Mouse (Mus musculus) hindbrain, embryonic 12.5 days (tissue): Measurements from ENCODE around the gene Runx3. TPM values are rescaled to one million over a fixed set of nuclear protein-coding genes. Genes with fewer than 3 reads are reported as not detected.

ENCODE experiments used
- ATAC-seq: fragments of 200-750 bp; cut with Nextera tagmentation; 2 replicates; pipeline ENCODE4 v1.8.0; 2017; ENCODE audit warnings: moderate TSS enrichment; ENCODE audit not compliant: low FRiP score
- H3K27ac ChIP-seq: fragments of 300-500 bp; sonication (generic); 2 replicates; pipeline ENCODE4 v1.5.1; 2016; ENCODE audit warnings: mild to moderate bottlenecking
- H3K27me3 ChIP-seq: fragments of 300-500 bp; sonication (generic); 2 replicates; pipeline ENCODE4 v1.6.1; 2016; ENCODE audit warnings: mild to moderate bottlenecking
- H3K36me3 ChIP-seq: fragments of 300-500 bp; sonication (generic); 2 replicates; pipeline ENCODE4 v1.6.1; 2016; ENCODE audit warnings: mild to moderate bottlenecking
- H3K4me1 ChIP-seq: fragments of 300-500 bp; sonication (generic); 2 replicates; pipeline ENCODE4 v1.6.1; 2016
- H3K4me2 ChIP-seq: fragments of 300-500 bp; sonication (generic); replicated peaks from 2 replicates; pipeline ENCODE4 v1.6.1; 2016; ENCODE audit warnings: mild to moderate bottlenecking
- H3K4me3 ChIP-seq: fragments of 300-500 bp; sonication (generic); 2 replicates; pipeline ENCODE4 v1.5.1; 2016; ENCODE audit warnings: mild to moderate bottlenecking
- H3K9ac ChIP-seq: fragments of 300-500 bp; sonication (generic); 2 replicates; pipeline ENCODE4 v1.6.1; 2016; ENCODE audit warnings: mild to moderate bottlenecking, moderate library complexity
- H3K9me3 ChIP-seq: fragments of 300-500 bp; sonication (generic); replicated peaks from 2 replicates; pipeline ENCODE4 v1.6.1; 2016; ENCODE audit warnings: mild to moderate bottlenecking
- WGBS: fragments of 180-500 bp; shearing (Covaris S2); methylation state at CpG from one replicate; pipeline ENCODE4 v1.1.7; 2016; 5-methylcytosine and 5-hydroxymethylcytosine counted together
- polyA plus RNA-seq: library from polyadenylated mRNA; unstranded; fragments of >200 nt; fragmentation: Nextera tagmentation; extraction: Ambion mirVana; gene quantifications from 2 replicates; pipeline ENCODE4 v1.2.1, GENCODE M21; 2016

Runx3 gene
- polyA plus RNA-seq, 1 experiment from 2014 or later: 0.19 TPM

GRCm38 (mm10) chr4:135092871-135093270 lies 27.6 kb upstream of the Runx3 start:
- Histone ChIP-seq H3K36me3 (no peaks in the 10 kb centered on the region), H3K27ac (no peak overlapping the region), H3K27me3 (no peaks in the 10 kb centered on the region), H3K9me3 (no peaks in the 10 kb centered on the region), H3K9ac (no peak overlapping the region), H3K4me1 (no peaks in the 10 kb centered on the region), H3K4me2 (no peak overlapping the region), H3K4me3 (no peak overlapping the region)
- 75% methylated on average over 3 of the region's 3 CpGs for whole genome bisulfite sequencing
- no peak for ATAC-seq

- no peak overlapping the region for H3K4me2 ChIP-seq
- no peaks in the 10 kb centered on the region for H3K36me3 ChIP-seq
- no peaks in the 10 kb centered on the region for H3K9me3 ChIP-seq
- H3K27ac ChIP-seq: no peak overlapping the region
- H3K4me1 ChIP-seq: no peaks in the 10 kb centered on the region
- no peak overlapping the region for H3K4me3 ChIP-seq
- ATAC-seq: no peak
- no peaks in the 10 kb centered on the region for H3K27me3 ChIP-seq
- H3K9ac ChIP-seq: no peak overlapping the region
- 79% methylated on average over 8 of the region's 8 CpGs for WGBS
Observed at GRCm38 (mm10) chr4:135095693-135096092, 24.8 kb upstream of the Runx3 start.

- Histone ChIP-seq H3K4me3 (no peak overlapping the region), H3K36me3 (no peaks in the 10 kb centered on the region), H3K27ac (no peak overlapping the region), H3K4me2 (no peak overlapping the region), H3K9me3 (no peaks in the 10 kb centered on the region), H3K4me1 (no peaks in the 10 kb centered on the region), H3K27me3 (no peaks in the 10 kb centered on the region), H3K9ac (no peak overlapping the region)
- 87% methylated on average over 17 of the region's 17 CpGs for WGBS
- no peak for ATAC-seq
Observed at GRCm38 (mm10) chr4:135097910-135098891, 22.3 kb upstream of the Runx3 start.

- H3K4me1 ChIP-seq: no peaks in the 10 kb centered on the region
- no peak overlapping the region for H3K4me3 ChIP-seq
- no peaks in the 10 kb centered on the region for H3K9me3 ChIP-seq
- H3K36me3 ChIP-seq: no peaks in the 10 kb centered on the region
- no peak overlapping the region for H3K27ac ChIP-seq
- 85% methylated on average over 13 of the region's 13 CpGs for WGBS
- no peak overlapping the region for H3K9ac ChIP-seq
- H3K27me3 ChIP-seq: no peaks in the 10 kb centered on the region
- no peak overlapping the region for H3K4me2 ChIP-seq
- no peak for ATAC-seq
Observed at GRCm38 (mm10) chr4:135102019-135102740, 18.3 kb upstream of the Runx3 start.

GRCm38 (mm10) chr4:135102761-135103160 lies 17.7 kb upstream of the Runx3 start:
- ATAC-seq: no peak
- Histone ChIP-seq H3K4me3 (no peak overlapping the region), H3K36me3 (no peaks in the 10 kb centered on the region), H3K9ac (no peak overlapping the region), H3K4me1 (no peaks in the 10 kb centered on the region), H3K27ac (no peak overlapping the region), H3K27me3 (no peaks in the 10 kb centered on the region), H3K4me2 (no peak overlapping the region), H3K9me3 (no peaks in the 10 kb centered on the region)
- 49% methylated on average over 4 of the region's 4 CpGs for WGBS

- no peaks in the 10 kb centered on the region for H3K36me3 ChIP-seq
- no peak overlapping the region for H3K4me3 ChIP-seq
- H3K4me2 ChIP-seq: no peak overlapping the region
- no peak for ATAC-seq
- H3K9ac ChIP-seq: no peak overlapping the region
- no peaks in the 10 kb centered on the region for H3K4me1 ChIP-seq
- no peaks in the 10 kb centered on the region for H3K27me3 ChIP-seq
- WGBS: 62% methylated on average over 5 of the region's 5 CpGs
- H3K27ac ChIP-seq: no peak overlapping the region
- H3K9me3 ChIP-seq: no peaks in the 10 kb centered on the region
Observed at GRCm38 (mm10) chr4:135103800-135104199, 16.7 kb upstream of the Runx3 start.

- 50% methylated on average over 4 of the region's 4 CpGs for WGBS
- no peaks in the 10 kb centered on the region for H3K4me1 ChIP-seq
- H3K4me2 ChIP-seq: no peak overlapping the region
- H3K4me3 ChIP-seq: no peak overlapping the region
- 0 out of 2 replicates have a peak, but pooled peaks cover under 1% of the 10 kb centered on the region for H3K9me3 ChIP-seq
- no peaks in the 10 kb centered on the region for H3K36me3 ChIP-seq
- H3K27me3 ChIP-seq: no peaks in the 10 kb centered on the region; the same call in 1 of the 2 replicates
- H3K27ac ChIP-seq: no peak overlapping the region
- H3K9ac ChIP-seq: no peak overlapping the region
- ATAC-seq: no peak
Observed at GRCm38 (mm10) chr4:135106968-135107367, 13.5 kb upstream of the Runx3 start.

GRCm38 (mm10) chr4:135108666-135109065 lies 11.8 kb upstream of the Runx3 start:
- 66% methylated on average over 3 of the region's 3 CpGs for WGBS
- no peak for ATAC-seq
- Histone ChIP-seq H3K4me2 (no peak overlapping the region), H3K27me3 (no peaks in the 10 kb centered on the region; the same call in 1 of the 2 replicates), H3K4me1 (no peaks in the 10 kb centered on the region), H3K4me3 (no peak overlapping the region), H3K27ac (no peak overlapping the region), H3K9ac (no peak overlapping the region), H3K36me3 (no peaks in the 10 kb centered on the region), H3K9me3 (0 out of 2 replicates have a peak, but pooled peaks cover 7% of the 10 kb centered on the region)

- no peaks in the 10 kb centered on the region for H3K36me3 ChIP-seq
- H3K27ac ChIP-seq: no peak overlapping the region
- 88% methylated on average over 8 of the region's 8 CpGs for WGBS
- ATAC-seq: no peak
- H3K4me3 ChIP-seq: no peak overlapping the region
- H3K9me3 ChIP-seq: 0 out of 2 replicates have a peak, but pooled peaks cover 7% of the 10 kb centered on the region
- H3K4me2 ChIP-seq: no peak overlapping the region
- no peaks in the 10 kb centered on the region; the same call in 1 of the 2 replicates for H3K27me3 ChIP-seq
- no peaks in the 10 kb centered on the region for H3K4me1 ChIP-seq
- no peak overlapping the region for H3K9ac ChIP-seq
Observed at GRCm38 (mm10) chr4:135113656-135114055, 6.8 kb upstream of the Runx3 start.

GRCm38 (mm10) chr4:135114301-135114700 lies 6.2 kb upstream of the Runx3 start:
- Histone ChIP-seq H3K4me1 (no peaks in the 10 kb centered on the region), H3K4me2 (no peak overlapping the region), H3K4me3 (no peak overlapping the region), H3K36me3 (no peaks in the 10 kb centered on the region), H3K9me3 (0 out of 2 replicates have a peak, but pooled peaks cover 7% of the 10 kb centered on the region), H3K27me3 (no peaks in the 10 kb centered on the region; the same call in 1 of the 2 replicates), H3K9ac (no peak overlapping the region), H3K27ac (no peak overlapping the region)
- 82% methylated on average over 10 of the region's 10 CpGs for WGBS
- no peak for ATAC-seq

GRCm38 (mm10) chr4:135115426-135116170 lies 4.9 kb upstream of the Runx3 start:
- H3K9me3 ChIP-seq: 0 out of 2 replicates have a peak, but pooled peaks cover 7% of the 10 kb centered on the region
- no peaks in the 10 kb centered on the region for H3K27me3 ChIP-seq
- H3K4me3 ChIP-seq: no peak overlapping the region
- H3K27ac ChIP-seq: no peak overlapping the region
- H3K9ac ChIP-seq: no peak overlapping the region
- ATAC-seq: no peak
- 47% methylated on average over 14 of the region's 14 CpGs for WGBS
- no peaks in the 10 kb centered on the region for H3K36me3 ChIP-seq
- no peak overlapping the region for H3K4me2 ChIP-seq
- no peaks in the 10 kb centered on the region for H3K4me1 ChIP-seq

GRCm38 (mm10) chr4:135116391-135116790 lies 4.1 kb upstream of the Runx3 start:
- ATAC-seq: no peak
- no peaks in the 10 kb centered on the region for H3K36me3 ChIP-seq
- no peak overlapping the region for H3K9ac ChIP-seq
- WGBS: 58% methylated on average over 5 of the region's 5 CpGs
- no peak overlapping the region for H3K4me2 ChIP-seq
- no peaks in the 10 kb centered on the region for H3K27me3 ChIP-seq
- H3K9me3 ChIP-seq: 0 out of 2 replicates have a peak, but pooled peaks cover 7% of the 10 kb centered on the region
- H3K27ac ChIP-seq: no peak overlapping the region
- H3K4me1 ChIP-seq: no peaks in the 10 kb centered on the region
- no peak overlapping the region for H3K4me3 ChIP-seq
